Mouse (Mus musculus) embryo, embryonic 11.5 days (tissue): ENCODE data around the gene Eef1akmt3.
A peak's percentile ranks its signal among the peaks of the same experiment; 100 is the strongest.

Source experiments
- DNase-seq: peaks from one replicate; pipeline ENCODE4 v3.0.0-alpha.2; 2012; ENCODE audit warnings: low read depth, low spot score

The Eef1akmt3 gene

GRCm38 (mm10) chr10:127050119-127050474 lies 8.8 kb upstream of the Eef1akmt3 start:
- DNase-seq = no peak

DNA sequence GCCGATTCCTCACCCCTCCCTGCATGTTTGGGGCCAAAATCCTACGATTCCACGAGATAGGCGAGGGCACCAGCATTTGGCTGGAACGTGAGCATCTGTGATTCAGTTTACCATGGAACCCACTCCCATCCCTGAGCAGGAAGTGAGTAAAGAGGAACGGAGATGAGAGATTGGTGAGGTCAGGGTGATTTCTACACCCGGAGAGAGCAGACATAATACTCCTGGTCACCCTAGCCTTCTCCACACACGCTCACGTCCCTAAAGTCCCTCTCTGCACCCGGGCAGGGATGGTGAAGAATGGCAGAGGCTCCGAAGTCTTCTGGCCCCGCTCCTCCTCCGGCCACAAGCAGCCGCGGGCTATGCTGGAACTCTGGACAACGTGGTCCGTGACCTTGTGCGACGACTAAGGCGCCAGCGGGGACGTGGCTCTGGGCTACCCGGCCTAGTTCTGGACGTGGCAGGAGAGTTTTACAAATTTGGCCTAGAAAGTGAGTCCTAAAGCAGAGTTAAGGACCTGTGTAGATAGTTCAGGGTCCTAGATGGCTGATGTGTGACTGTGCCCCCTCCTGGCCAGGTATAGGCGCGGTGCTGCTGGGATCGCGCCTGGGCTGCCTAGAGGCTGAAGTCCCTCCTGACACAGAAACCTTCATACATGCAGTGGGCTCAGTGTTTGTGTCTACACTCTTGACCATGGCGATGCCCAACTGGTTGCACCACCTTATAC lies 8.2 kb upstream of the Eef1akmt3 start:
- no peak for DNase-seq

DNA sequence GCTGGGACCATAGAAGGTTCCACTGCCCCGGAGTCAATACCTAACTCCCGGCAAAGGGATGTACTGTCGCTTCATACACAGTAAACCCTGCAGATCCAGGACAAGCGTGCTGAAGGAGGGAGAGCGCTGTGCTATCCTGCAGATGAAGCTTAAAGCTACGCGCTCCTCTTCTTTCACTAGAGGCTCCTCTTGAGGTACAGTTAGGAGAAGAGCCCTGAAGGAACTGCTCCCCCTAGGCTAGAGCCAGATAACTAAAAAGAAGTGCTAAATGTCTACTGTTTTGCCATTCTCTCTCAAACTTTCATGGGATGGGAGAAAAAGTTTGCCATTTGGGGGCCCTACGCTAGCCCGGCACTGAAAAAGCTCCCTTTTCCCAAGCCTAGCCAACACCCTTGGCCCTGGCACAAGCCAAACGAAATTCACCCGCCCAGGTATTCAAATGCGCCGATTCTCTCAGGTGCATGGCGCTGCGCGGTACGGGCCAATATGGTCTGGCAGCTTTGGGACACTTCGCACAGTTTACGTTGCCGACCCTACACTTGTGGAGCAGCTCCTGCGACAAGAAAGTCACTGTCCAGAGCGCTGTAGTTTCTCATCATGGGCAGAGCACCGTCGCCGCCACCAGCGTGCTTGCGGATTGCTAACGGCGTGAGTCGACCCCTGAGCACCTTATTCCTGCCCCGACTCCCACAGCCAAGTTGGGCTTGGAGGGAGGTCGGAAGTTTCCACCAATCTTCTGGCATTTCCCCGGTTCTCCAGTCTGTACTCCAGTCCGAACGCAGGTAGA lies 7.5 kb upstream of the Eef1akmt3 start:
- DNase-seq = no peak

- DNase-seq = no peak
Observed at GRCm38 (mm10) chr10:127047954-127048353, 6.6 kb upstream of the Eef1akmt3 start, which contains the start of gene Cyp27b1. Gene Cyp27b1 (plus strand): TSS chr10:127048250.

- no peak for DNase-seq
Observed at GRCm38 (mm10) chr10:127043187-127043586, 1.9 kb upstream of the Eef1akmt3 start.

DNA sequence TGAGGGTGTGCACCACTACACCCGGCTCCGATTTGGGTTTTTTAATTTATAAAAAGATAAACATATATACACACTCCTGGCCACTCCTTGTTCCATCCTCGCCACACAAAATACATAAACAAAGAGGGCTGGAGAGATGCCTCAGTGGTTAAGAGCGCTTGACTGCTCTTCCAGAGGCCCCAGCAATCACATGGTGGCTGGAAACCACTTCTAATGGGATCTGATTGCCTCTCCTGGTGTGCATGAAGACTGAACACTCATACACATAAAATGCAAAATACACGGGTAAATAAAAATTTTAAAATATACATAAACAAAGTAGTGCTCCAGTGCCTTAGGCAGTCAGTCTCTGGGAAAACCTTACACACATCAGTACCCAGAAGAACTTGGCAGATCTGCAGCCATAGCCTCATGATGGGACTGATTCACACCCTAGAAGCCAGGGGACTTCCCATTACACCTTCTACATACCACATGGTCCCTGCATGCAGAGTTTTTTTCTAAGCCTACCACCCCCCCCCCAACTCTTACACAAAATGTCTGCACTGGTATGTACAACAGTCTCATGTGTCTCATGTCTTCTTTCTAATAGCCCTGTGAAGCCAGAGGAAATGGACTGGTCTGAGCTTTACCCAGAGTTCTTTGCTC lies 1.3 kb upstream of the Eef1akmt3 start:
- no peak for DNase-seq

GRCm38 (mm10) chr10:127041774-127042338 lies 543 bp upstream of the Eef1akmt3 start:
- DNase-seq = peak; percentile 87

- no peak for DNase-seq
Observed at GRCm38 (mm10) chr10:127040569-127041214, 621 bp downstream of the Eef1akmt3 start.

- no peak for DNase-seq
Observed at GRCm38 (mm10) chr10:127037641-127038040, 3.7 kb downstream of the Eef1akmt3 start.

- no peak for DNase-seq
Observed at GRCm38 (mm10) chr10:127036273-127036672, 5.0 kb downstream of the Eef1akmt3 start.

GRCm38 (mm10) chr10:127033301-127033741 lies 8.0 kb downstream of the Eef1akmt3 start:
- DNase-seq = no peak

- DNase-seq = peak; percentile 91
Observed at GRCm38 (mm10) chr10:127030336-127031296, 10.7 kb downstream of the Eef1akmt3 start, which contains the start of gene Tsfm. Gene Tsfm (minus strand): TSS chr10:127030840.

- no peak for DNase-seq
Observed at GRCm38 (mm10) chr10:127018422-127018821, 22.9 kb downstream of the Eef1akmt3 start.

GRCm38 (mm10) chr10:127017071-127017470 lies 24.2 kb downstream of the Eef1akmt3 start:
- no peak for DNase-seq

DNA sequence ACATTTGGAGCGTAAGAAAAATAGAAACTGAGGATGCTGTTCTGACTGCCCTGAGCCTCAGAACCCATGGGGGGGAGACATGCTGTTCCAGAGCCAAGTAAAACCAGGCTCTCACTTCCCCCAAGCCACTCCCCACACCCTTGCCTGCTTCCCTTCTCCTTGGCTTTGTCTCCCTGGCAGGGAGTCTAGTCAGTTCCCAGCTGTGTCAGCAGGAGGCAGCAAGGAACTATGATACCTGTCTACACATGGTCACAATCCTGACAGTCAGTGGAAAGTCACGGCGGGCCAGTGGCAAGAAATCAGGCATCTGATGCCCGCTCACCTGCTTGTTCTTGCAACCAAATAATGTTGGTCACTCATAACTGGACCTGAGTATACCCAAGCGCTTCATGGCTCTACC lies 24.8 kb downstream of the Eef1akmt3 start:
- no peak for DNase-seq

- no peak for DNase-seq
Observed at GRCm38 (mm10) chr10:127003806-127004205, 37.5 kb downstream of the Eef1akmt3 start.

DNA sequence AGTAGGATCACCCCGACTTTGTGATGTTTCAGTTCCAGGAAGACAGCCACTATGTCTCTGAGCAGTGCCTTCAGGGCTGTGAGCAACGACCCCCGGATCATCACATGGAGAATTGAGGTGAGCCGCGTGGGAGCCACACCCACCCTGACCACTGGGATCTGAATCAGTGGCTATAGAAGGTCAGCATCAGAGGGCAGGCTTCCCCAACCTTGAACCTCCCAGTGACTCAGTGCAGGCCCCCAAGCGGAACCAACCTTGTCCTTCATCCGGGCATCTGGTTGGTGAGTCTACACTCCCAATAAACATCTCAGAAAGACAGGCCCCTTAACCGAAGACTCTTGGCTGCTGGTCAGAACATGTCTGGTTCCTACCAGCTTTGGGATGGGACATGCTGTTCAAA lies 38.0 kb downstream of the Eef1akmt3 start:
- DNase-seq = no peak

- DNase-seq = no peak
Observed at GRCm38 (mm10) chr10:127002765-127003164, 38.5 kb downstream of the Eef1akmt3 start.

DNA sequence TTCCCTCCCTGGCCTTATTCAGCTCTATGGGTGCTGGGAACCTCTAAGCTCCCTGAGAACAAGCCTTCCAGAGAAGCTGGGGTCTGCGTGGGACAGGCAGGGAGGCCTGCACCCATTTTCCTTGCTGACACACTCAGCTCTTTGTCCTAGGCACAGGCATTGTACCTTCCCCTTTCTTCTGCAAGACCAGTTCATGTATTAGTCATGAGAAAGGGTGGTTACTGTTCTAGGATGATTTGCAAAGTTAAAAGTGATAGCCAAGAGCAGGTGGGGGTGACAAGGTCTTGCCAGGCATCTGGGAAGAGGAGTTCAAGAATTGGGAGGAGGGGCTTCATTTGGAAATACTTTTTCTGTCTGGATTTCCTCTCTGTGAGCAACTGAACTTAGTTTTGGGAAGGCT lies 39.3 kb downstream of the Eef1akmt3 start:
- DNase-seq = no peak

- DNase-seq = no peak
Observed at GRCm38 (mm10) chr10:127001297-127001696, 40.0 kb downstream of the Eef1akmt3 start.
